Mouse (Mus musculus): ENCODE results near the gene Fibcd1.

DNA sequence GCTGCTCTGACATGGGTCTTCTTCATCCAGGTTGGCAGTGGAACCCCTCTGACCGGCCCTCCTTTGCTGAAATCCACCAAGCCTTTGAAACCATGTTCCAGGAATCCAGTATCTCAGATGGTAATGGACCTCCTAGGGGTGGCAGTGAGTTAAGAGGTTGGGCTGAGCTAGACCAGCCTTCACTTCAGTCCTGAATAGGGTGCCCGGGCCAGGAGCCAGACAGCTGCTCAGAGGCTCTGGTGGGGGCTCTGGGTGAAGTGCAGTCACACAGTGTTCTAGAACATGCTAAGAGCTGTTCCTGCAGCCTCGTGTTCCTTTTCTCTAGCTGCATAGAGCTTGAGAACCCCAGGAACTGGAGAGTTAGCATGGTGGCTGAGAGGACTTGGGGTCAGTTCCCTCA lies 48.9 kb downstream of the Fibcd1 start:
- TF ChIP-seq POLR2A (IDR thresholded peaks at IDR 0.05; ENCODE audit: extremely low read depth, insufficient read depth, low read length) (no peak), CTCF (IDR thresholded peaks at IDR 0.05; ENCODE audit: low read depth, low read length) (no peak)
